Mouse (Mus musculus) C2C12 (cell line): ENCODE data around the gene Ism2. TPM values are rescaled to one million over a fixed set of nuclear protein-coding genes. Genes with fewer than 3 reads are reported as not detected.

Source experiments
- H3K27me3 ChIP-seq: one replicate; pipeline ENCODE4 v1.6.1; 2011; ENCODE audit not compliant: control insufficient read depth, insufficient read depth, insufficient read length
- H3K36me3 ChIP-seq: one replicate; pipeline ENCODE4 v1.6.1; 2011; ENCODE audit not compliant: control insufficient read depth, insufficient read depth
- H3K4me3 ChIP-seq: one replicate; pipeline ENCODE4 v1.5.1; 2011; ENCODE audit warnings: mild to moderate bottlenecking, control low read depth; ENCODE audit not compliant: poor library complexity, insufficient read depth, severe bottlenecking
- H3K79me2 ChIP-seq: one replicate; pipeline ENCODE4 v1.6.1; 2011; ENCODE audit not compliant: control insufficient read depth, insufficient read depth
- H3K79me3 ChIP-seq: one replicate; pipeline ENCODE4 v1.6.1; 2011; ENCODE audit warnings: low read depth, control low read depth
- H3ac ChIP-seq: one replicate; pipeline ENCODE3; 2011; ENCODE audit warnings: low read depth; ENCODE audit not compliant: control insufficient read depth, insufficient read length
- CEBPB ChIP-seq: IDR thresholded peaks from one replicate; pipeline ENCODE4 v1.6.1; 2011; ENCODE audit warnings: low read depth, mild to moderate bottlenecking, control low read depth, moderate library complexity
- CTCF ChIP-seq: IDR thresholded peaks from one replicate; pipeline ENCODE4 v1.5.1; 2011; ENCODE audit not compliant: control insufficient read depth, insufficient read depth, insufficient read length
- FOSL1 ChIP-seq: IDR thresholded peaks from one replicate; pipeline ENCODE4 v1.8.0; 2011; ENCODE audit warnings: mild to moderate bottlenecking, low read length; ENCODE audit not compliant: poor library complexity, insufficient read depth, severe bottlenecking
- MAX ChIP-seq: IDR thresholded peaks from one replicate; pipeline ENCODE4 v1.6.1; 2011; ENCODE audit warnings: mild to moderate bottlenecking, control low read depth
- MYOD1 ChIP-seq: IDR thresholded peaks from one replicate; pipeline ENCODE4 v1.6.1; 2011; ENCODE audit warnings: low read depth; ENCODE audit not compliant: control insufficient read depth, insufficient read length
- MYOG ChIP-seq: IDR thresholded peaks from one replicate; pipeline ENCODE4 v1.6.1; 2011; ENCODE audit not compliant: control insufficient read depth, insufficient read length; ENCODE audit errors: extremely low read depth
- USF1 ChIP-seq: IDR thresholded peaks from one replicate; pipeline ENCODE4 v1.6.1; 2011; ENCODE audit warnings: low read depth, mild to moderate bottlenecking, control low read depth, moderate library complexity
- long read RNA-seq, 2 experiments: library from polyadenylated mRNA; unstranded; transcript quantifications; one replicate each; pipeline ENCODE4 v2.0.0; 2019 to 2020
- polyA plus RNA-seq: library from polyadenylated mRNA; unstranded; fragments of >200 nt; fragmentation: generic; extraction: Trizol; gene quantifications from one replicate; pipeline ENCODE4 v1.2.1, GENCODE M21; 2012; ENCODE audit warnings: missing spikeins

The Ism2 gene
- polyA plus RNA-seq: 0.18 TPM
- long read RNA-seq, experiment 1, partial matches to known transcripts: 1 of 2 reads
- long read RNA-seq, experiment 1, other reads (novel, unspliced or antisense): 0 of 2 reads
- long read RNA-seq, experiment 2, partial matches to known transcripts: 0 of 8 reads
- long read RNA-seq, experiment 2, other reads (novel, unspliced or antisense): 4 of 8 reads

DNA sequence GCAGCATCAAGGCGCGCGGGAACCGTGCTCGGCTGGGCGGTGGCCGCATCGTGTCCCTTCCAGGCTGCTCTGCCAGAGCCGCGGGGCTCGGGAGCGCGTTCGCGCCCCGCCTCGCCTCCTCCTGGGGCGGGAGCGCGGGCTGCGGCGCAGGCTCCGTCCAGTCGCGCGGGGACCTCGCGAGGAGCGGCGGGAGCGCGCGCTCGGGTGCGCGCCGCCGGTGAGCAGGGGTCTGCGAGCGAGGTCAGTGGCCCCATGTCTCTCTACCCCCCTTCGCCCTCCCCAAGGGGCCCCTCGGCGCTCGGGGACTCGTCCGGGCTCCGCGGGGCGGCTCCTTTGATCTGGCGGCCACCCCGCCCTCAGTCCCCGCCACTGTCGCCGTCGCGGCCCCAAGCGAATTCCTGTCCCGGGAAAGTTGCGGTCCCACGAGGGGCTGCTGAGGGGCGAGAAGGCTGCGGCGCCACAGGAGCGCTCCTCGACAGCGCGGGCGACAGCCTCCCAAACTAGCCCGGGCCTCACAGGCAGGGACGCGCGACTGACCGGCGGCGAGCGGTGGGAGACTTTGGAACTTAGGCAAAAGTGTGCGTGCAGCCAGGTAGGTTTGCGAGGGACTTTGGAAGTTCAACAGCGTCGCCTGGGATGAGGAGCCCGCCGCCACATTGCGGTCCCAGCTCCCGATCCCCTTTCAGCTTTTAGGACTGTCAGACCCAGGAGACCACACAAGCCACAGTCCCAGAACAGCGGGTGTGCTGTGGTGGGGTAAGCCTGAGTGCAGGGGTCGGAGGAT lies at the start of gene Ism2:
Gene Ism2, minus strand, starts transcription at position 49 of the 784 bp plus-strand sequence.
- H3ac ChIP-seq: peak within 1 kb of the TSS; percentile 59
- no peak for TF ChIP-seq CTCF
- TF ChIP-seq MYOD1: no peak
- TF ChIP-seq MYOG: no peak
- no peak for TF ChIP-seq MAX
- TF ChIP-seq CEBPB: no peak
- no peak for TF ChIP-seq USF1
- TF ChIP-seq FOSL1: no peak
- H3K27me3 ChIP-seq: peaks cover 6% of the 10 kb centered on the region
- no peaks in the 10 kb centered on the region for H3K79me2 ChIP-seq
- H3K79me3 ChIP-seq: no peaks in the 10 kb centered on the region
- H3K4me3 ChIP-seq: peak within 1 kb of the TSS; percentile 30
- H3K36me3 ChIP-seq: no peaks in the 10 kb centered on the region

GRCm38 (mm10) chr12:87348029-87348428 lies 48.5 kb upstream of the Ism2 start:
- no peak for TF ChIP-seq MAX
- TF ChIP-seq CEBPB: no peak
- no peak for TF ChIP-seq CTCF
- H3K79me3 ChIP-seq: no peaks in the 10 kb centered on the region
- H3K79me2 ChIP-seq: no peaks in the 10 kb centered on the region
- no peak overlapping the region for H3ac ChIP-seq
- H3K4me3 ChIP-seq: no peak overlapping the region
- no peaks in the 10 kb centered on the region for H3K27me3 ChIP-seq
- H3K36me3 ChIP-seq: peaks cover 45% of the 10 kb centered on the region

DNA sequence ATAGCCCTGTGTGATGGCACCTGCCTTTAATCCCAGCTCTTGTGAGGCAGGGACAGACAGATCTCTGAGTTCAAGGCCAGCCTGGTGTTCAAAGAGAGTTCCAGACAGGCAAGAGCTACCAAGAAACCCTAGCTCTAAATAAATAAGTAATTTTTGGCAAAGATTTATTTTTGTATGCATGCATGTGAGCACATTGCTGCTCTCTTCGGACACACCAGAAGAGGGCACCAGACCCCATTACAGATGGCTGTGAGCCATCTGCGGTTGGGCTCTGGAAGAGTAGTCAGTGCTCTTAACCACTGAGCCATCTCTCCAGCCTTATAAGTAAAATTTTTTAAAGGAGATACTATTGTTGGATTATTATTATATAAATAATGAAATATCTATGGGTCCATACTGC lies 48.0 kb upstream of the Ism2 start:
- Histone ChIP-seq H3K79me2 (no peaks in the 10 kb centered on the region), H3ac (no peak overlapping the region), H3K4me3 (no peak overlapping the region), H3K36me3 (peaks cover 47% of the 10 kb centered on the region), H3K27me3 (no peaks in the 10 kb centered on the region), H3K79me3 (no peaks in the 10 kb centered on the region)
- TF ChIP-seq MYOG: no peak

DNA sequence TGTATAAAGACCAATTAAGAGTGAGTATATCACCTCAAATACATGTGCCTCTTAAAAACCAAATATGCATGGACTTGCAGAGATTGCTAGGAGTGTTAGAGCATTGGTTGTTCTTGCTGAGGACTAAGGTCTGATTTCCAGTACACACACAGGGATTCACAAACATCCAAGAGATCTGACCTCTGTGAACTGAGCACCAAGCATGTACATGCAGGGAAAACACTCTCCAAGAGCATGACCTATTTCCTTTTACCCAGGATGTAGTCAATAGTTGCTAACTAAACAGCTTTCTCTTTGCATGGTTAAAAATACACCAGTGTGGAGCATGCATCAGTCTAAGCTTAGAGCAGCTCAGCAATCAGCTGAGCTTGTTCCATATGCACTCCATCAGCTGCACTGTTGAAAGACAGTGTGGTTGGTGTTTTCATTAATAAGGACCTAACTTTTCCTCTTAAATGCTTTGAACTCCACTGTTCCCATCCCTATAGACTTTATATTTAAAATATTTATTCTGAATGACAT lies 43.6 kb upstream of the Ism2 start:
- Histone ChIP-seq H3K4me3 (no peak overlapping the region), H3K36me3 (peaks cover 65% of the 10 kb centered on the region), H3K79me3 (no peaks in the 10 kb centered on the region), H3ac (no peak overlapping the region), H3K27me3 (no peaks in the 10 kb centered on the region), H3K79me2 (no peaks in the 10 kb centered on the region)
- TF ChIP-seq FOSL1 (no peak), USF1 (no peak), CEBPB (no peak), CTCF (no peak), MYOG (no peak), MAX (no peak), MYOD1 (no peak)

- Histone ChIP-seq H3K36me3 (peaks cover 60% of the 10 kb centered on the region), H3K79me3 (no peaks in the 10 kb centered on the region), H3ac (no peak overlapping the region), H3K79me2 (no peaks in the 10 kb centered on the region), H3K27me3 (no peaks in the 10 kb centered on the region), H3K4me3 (no peak overlapping the region)
- TF ChIP-seq FOSL1 (no peak), MYOG (no peak), CEBPB (no peak), MAX (no peak), USF1 (no peak), CTCF (no peak), MYOD1 (no peak)
Observed at GRCm38 (mm10) chr12:87338082-87338481, 38.6 kb upstream of the Ism2 start.

DNA sequence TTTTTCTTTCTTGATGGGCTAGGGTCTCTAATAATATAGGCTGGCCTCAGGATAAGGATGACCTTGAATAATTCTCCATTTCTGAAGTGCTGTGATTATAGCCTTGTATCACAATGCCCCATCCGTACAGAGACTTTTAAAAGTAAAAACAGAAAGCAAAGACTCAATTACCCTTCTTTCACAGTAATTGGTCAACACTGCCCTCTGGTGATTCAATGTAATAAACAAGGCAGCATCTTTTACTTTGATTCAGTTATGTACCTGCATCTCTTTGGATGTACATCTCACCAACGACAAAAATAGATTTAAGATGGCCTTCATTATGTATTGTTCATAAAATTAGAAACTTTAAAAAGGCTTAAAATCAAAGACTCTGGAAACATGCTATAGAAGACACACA lies 35.4 kb upstream of the Ism2 start:
- H3K79me2 ChIP-seq: no peaks in the 10 kb centered on the region
- H3K36me3 ChIP-seq: peaks cover 42% of the 10 kb centered on the region

More for the DNA sequence above, 35.4 kb upstream of the Ism2 start:
- TF ChIP-seq MYOD1 (no peak), MYOG (no peak), USF1 (no peak), CTCF (no peak), MAX (no peak), FOSL1 (no peak), CEBPB (no peak)
- no peaks in the 10 kb centered on the region for H3K27me3 ChIP-seq
- H3K79me3 ChIP-seq: no peaks in the 10 kb centered on the region
- H3K4me3 ChIP-seq: no peak overlapping the region
- H3ac ChIP-seq: no peak overlapping the region
